Mouse (Mus musculus) ovary, postnatal 36 days (tissue): ENCODE data around the gene Ptprg.
A peak's percentile ranks its signal among the peaks of the same experiment; 100 is the strongest.
"Not testable (repeated sequence)": the region's sequence is repeated elsewhere in the genome, so short reads cannot be mapped to it uniquely, and the experiment has no call there.

Source experiments
- DNase-seq: peaks from one replicate; pipeline ENCODE4 v3.0.0; 2022; ENCODE audit warnings: low spot score, mixed read lengths

Ptprg gene

DNA sequence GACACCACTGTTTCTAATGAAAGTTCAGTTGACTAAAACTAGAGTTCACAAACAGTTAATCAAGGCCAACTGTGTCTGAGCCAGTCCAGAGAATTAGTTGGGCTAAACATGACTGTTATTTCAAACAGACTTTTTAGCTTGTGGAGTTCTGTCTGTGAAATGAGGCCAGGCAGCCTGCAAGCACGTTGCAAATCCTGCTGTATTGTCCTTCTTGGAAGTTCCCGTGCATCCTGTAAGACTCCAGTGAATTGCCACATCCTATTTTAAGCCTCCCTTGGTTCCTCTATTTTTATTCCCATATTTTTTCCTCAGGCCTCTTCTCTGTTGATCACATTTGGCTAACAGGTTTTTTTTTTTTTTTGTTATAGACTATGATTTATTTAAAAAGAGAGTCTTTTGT lies 652.8 kb downstream of the Ptprg start:
- DNase-seq, result no peak

GRCm38 (mm10) chr14:12208554-12208953 lies 655.2 kb downstream of the Ptprg start:
- no peak for DNase-seq

- DNase-seq, result no peak
These were observed 665.3 kb downstream of the Ptprg start for GRCm38 (mm10) chr14:12218544-12219150.

DNA sequence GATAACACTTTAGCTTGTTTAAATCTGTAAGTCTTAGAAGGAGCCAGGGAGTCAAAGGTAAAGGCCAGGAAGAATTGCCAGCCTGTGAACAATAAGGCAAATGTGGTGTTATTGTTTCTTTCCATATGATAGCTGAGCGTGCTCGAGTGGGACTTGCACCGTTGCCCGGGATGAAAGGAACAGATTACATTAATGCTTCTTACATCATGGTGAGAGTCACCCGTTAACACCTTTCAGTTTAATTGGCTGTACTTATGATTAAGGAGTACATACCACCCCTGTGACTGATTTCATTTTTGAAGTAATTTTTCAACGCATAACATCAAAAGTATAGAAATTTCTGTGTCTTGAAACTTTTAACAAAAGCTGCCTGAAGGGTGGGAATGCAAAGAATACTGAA lies 666.5 kb downstream of the Ptprg start:
- DNase-seq, result no peak

DNA sequence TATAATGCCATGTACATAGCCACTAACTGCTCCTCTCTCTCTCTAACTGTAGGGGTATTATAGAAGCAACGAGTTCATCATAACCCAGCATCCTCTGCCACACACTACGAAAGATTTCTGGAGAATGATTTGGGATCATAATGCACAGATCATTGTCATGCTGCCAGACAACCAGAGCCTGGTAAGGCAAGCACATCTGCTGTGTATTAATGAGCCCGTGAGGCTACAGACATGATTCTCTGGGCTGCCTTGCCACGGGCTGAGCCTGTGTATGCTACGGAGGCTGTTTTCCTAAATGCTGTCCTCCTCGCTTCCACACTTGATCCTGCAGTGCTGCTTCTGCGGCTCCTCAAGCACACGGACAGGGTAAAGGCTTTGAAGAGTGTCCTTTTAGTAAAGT lies 667.2 kb downstream of the Ptprg start:
- no peak for DNase-seq

DNA sequence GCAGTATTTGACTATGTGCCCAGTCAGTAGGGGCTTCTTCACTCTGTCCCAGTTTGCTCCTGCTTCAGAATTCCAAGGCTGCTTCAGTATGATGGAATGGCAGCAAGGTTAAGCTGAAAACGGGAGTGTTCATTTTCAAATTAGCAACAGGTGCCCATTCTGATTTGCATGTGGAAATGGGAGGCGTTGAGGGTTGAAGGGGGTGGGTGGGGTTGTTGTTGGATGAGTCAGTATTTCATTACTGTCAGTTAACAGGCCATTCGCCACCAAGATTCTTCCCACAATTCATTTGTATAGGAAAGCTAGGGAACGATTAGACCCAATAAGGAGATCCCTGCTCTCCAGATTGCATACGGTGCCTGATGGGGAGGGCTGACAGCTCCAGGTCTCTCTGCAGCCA lies 668.2 kb downstream of the Ptprg start:
- no peak for DNase-seq

DNA sequence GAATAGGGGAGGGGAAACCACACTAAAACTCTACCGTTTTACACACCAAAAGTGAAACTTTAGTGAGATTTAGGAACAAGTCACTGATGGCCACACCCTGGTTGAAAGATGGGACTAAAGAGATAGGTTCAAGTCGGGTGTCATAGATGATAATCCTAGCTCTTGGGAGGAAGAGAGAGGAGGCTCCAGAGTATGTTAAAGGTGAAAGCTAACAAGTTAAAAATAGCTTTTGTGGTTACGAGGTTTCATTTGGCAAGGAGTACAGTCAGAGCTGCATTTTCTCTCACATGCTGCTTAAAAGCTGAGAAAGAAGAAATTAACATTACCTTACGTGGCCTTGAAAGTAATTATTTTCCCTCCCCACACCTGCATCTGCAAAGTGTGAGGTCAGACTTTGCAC lies 690.4 kb downstream of the Ptprg start:
- no peak for DNase-seq

DNA sequence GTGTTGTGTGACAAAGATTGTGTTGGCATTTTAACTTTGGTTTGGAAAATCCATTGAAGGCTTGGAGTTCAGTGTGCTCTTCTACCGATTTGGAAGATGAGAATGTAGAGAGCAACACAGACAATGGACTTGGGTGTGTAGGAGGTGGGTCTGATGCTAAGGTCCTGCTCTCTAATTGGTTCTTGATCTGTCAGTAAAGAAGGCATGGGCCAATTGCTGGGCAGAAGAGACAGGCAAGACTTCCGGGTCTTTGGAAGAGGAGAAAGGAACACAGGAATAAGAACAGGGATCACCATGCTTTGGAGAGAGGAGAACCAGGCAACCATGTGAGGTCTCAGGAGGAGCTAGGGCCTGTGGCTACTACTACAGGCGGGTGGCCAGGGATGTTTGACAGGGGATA lies 722.7 kb downstream of the Ptprg start:
- DNase-seq, result no peak

DNA sequence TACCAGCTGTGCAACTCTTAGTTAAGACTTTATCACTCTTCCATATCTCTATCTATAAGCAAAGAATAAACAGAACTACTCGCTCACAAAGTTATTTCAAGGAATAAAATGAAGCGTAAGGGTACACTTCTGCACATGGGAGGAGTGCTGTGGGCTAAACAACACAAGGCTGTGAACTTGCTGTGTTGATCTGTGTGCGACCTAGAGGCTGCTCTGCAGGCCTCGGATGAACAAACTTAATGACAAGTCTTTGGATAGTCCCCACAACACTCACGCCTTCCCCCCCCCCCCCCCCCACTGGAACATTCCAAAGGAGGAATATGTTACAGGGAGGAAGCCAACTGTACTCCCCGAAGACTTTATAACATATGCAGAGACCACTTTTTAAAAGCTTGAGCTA lies 730.3 kb downstream of the Ptprg start, which contains the start of gene Gm49355:
TSS of gene Gm49355 (plus strand) at position 336 of the 400 bp plus-strand sequence.
- no peak for DNase-seq

DNA sequence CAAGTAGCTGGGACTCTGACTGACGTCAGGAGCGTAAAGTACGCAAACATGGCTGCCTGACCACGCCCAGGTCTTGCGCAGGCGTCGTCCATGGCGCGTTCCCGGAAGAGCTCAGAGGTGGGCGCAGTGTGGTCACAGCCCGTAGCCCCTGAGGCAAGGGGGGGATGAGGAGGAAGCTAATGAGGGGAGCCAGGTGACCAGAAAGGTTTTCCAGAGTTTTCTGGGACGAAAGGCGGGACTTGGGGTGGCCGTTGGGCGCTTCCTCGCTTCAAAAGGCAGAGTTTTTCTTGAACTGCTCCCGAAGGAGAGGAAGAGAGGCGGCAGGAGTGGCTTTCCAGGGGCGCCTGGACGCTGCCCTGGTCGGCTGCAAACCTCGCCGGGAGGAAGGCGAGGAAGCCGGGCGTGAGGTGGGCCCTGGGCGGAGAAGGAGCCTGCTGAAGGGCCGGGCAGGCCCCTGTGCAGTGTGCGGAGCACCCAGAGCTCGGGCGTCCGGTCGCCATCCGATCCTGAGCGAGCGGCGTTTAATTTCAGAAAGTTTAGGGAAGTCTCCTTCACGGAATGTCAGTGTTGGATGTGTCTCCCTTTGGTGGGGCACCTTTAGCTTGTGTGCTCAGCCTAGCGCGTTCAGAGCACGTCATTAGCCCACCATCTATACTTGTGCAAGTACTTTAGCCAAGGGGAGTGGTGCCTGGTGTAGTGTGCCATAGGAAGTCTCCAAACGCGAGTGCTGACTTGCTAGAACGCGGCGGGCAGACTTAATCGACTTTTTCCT lies 731.0 kb downstream of the Ptprg start, which contains the start of gene 3830406C13Rik:
TSS of gene 3830406C13Rik (plus strand) at position 33 of the 772 bp plus-strand sequence.
- DNase-seq, result peak; percentile 85

- DNase-seq, result not testable (repeated sequence)
These were observed 736.4 kb downstream of the Ptprg start for GRCm38 (mm10) chr14:12289747-12290146.
